ENCODE assay signal across 24 mouse cellular contexts in the genomic region with DNA sequence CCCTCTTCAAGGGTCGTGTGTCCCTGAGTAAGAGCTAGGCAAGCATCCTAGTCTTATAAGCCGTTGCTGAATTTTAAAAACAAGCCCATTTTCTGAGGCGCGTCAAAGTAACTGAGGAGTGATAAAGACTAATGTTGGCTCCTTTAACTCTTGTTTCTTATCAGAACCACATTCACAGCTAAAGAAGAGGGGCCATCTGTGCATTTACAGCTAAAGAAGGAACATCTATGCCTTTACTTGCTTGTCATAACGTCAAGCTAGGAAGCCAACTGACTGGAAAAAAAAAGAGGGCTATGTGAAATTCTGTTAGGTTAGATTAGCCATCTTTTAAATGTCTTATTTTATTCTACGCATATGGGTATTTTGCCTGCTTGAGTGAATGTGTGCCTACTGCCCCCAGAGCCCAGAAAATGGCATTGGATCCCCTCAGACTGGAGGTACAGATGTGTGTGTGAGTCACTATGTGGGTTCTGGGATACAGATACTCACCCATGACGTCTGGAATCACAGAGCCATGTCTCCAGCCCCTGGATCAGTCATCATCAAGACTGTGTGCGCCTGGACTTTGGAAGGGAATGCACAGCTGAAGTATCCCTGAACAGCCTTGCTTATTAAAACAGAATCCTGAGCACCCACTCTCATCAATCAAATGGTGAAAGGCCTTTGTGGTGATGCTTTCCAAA. TPM values are rescaled to one million over a fixed set of nuclear protein-coding genes. Genes with fewer than 3 reads are reported as not detected.
DNase-seq lines count a peak whose midpoint lies in the region; ATAC-seq lines count a peak whose summit lies in the region.
"Had no signal": no experiment of that assay in that cellular context is flagged by ENCODE, and none has a peak within 500 bp of the region (broad histone marks: within the 10 kb centered on the region; RNA-seq: fewer than 3 reads in every experiment).

No protein-coding gene starts in this region.

- DNase-seq in forebrain, embryonic 14.5 days (ENCODE audit: low spot score) = peak; percentile 45
- DNase-seq in forebrain, embryonic 11.5 days (ENCODE audit: low spot score) = no peak
- DNase-seq in lung, adult 18-20 months = no peak
- DNase-seq in hindbrain, embryonic 10.5 days (ENCODE audit: low spot score) = no peak
- DNase-seq in cerebellum, postnatal 14 days = no peak
- DNase-seq: adrenal gland, postnatal 10 days; cerebellum, adult 9-10 months; gastrocnemius, postnatal 10 days; heart, adult 11 months; kidney, postnatal 25 days; liver, embryonic 13.5 days; midbrain, embryonic 14.5 days; retina, postnatal 1 day; right cerebral cortex, postnatal 25 days; spleen, adult 18-20 months; thymus, adult 2 months had no signal

- H3K4me2 ChIP-seq in forebrain, embryonic 14.5 days (ENCODE audit: low read length) = no peak overlapping the region
- no peak overlapping the region for H3K4me2 ChIP-seq in forebrain, embryonic 11.5 days (ENCODE audit: low read depth, low read length, severe bottlenecking)
- H3K4me2 ChIP-seq in lung, embryonic 15.5 days = no peak overlapping the region
- no peak overlapping the region for H3K4me2 ChIP-seq in neural tube, embryonic 15.5 days
- H3K4me2 ChIP-seq: heart, embryonic 11.5 days; liver, embryonic 13.5 days; neural tube, embryonic 12.5 days had no signal

- H3K4me1 ChIP-seq in forebrain, embryonic 14.5 days (ENCODE audit: control insufficient read depth, insufficient read depth, low read length) = no peaks in the 10 kb centered on the region
- no peaks in the 10 kb centered on the region for H3K4me1 ChIP-seq in forebrain, embryonic 11.5 days (replicated peaks; ENCODE audit: control insufficient read depth, insufficient read depth, low read length)
- peaks cover 10% of the 10 kb centered on the region for H3K4me1 ChIP-seq in lung, embryonic 15.5 days
- H3K4me1 ChIP-seq in hindbrain, embryonic 10.5 days (replicated peaks) = peaks cover 7% of the 10 kb centered on the region; the same call in 1 of the 2 replicates
- no peaks in the 10 kb centered on the region for H3K4me1 ChIP-seq in neural tube, embryonic 15.5 days
- H3K4me1 ChIP-seq: liver, embryonic 13.5 days; neural tube, embryonic 12.5 days had no signal

- WGBS in forebrain, embryonic 14.5 days = 87% methylated on average over 8 of the region's 8 CpGs
- 90% methylated on average over 8 of the region's 8 CpGs for WGBS in forebrain, embryonic 11.5 days
- 73% methylated on average over 8 of the region's 8 CpGs for WGBS in lung, embryonic 15.5 days
- 86% methylated on average over 8 of the region's 8 CpGs for WGBS in hindbrain, embryonic 10.5 days
- WGBS in neural tube, embryonic 15.5 days = 86% methylated on average over 8 of the region's 8 CpGs

- no peaks in the 10 kb centered on the region for H3K27me3 ChIP-seq in forebrain, embryonic 14.5 days (replicated peaks; ENCODE audit: control insufficient read depth, insufficient read depth, low read length)
- H3K27me3 ChIP-seq in forebrain, embryonic 11.5 days (ENCODE audit: control insufficient read depth, insufficient read depth, low read length) = no peaks in the 10 kb centered on the region
- H3K27me3 ChIP-seq in lung, embryonic 15.5 days = no peaks in the 10 kb centered on the region
- H3K27me3 ChIP-seq in hindbrain, embryonic 10.5 days (ENCODE audit: insufficient read depth, poor library complexity, severe bottlenecking) = no peaks in the 10 kb centered on the region
- H3K27me3 ChIP-seq in neural tube, embryonic 15.5 days (replicated peaks) = no peaks in the 10 kb centered on the region
- H3K27me3 ChIP-seq: liver, embryonic 13.5 days; neural tube, embryonic 12.5 days had no signal

- H3K27ac ChIP-seq in forebrain, embryonic 14.5 days (ENCODE audit: low read depth, low read length) = 0 out of 2 replicates have a peak overlapping the region, but pooled peaks have one; percentile 4
- H3K27ac ChIP-seq in forebrain, embryonic 11.5 days (ENCODE audit: low read depth, low read length) = no peak overlapping the region
- peak overlapping the region; percentile 64 for H3K27ac ChIP-seq in lung, embryonic 15.5 days
- no peak overlapping the region for H3K27ac ChIP-seq in hindbrain, embryonic 10.5 days
- no peak overlapping the region for H3K27ac ChIP-seq in neural tube, embryonic 15.5 days (replicated peaks)
- H3K27ac ChIP-seq: hindbrain, postnatal 0 days; left cerebral cortex, adult 2 months; liver, embryonic 13.5 days; neural tube, embryonic 12.5 days had no signal

- H3K9me3 ChIP-seq in forebrain, embryonic 14.5 days (replicated peaks; ENCODE audit: control insufficient read depth, low read length) = no peaks in the 10 kb centered on the region
- no peaks in the 10 kb centered on the region for H3K9me3 ChIP-seq in forebrain, embryonic 11.5 days (ENCODE audit: control insufficient read depth, low read length)
- no peaks in the 10 kb centered on the region for H3K9me3 ChIP-seq in lung, embryonic 15.5 days
- no peaks in the 10 kb centered on the region for H3K9me3 ChIP-seq in hindbrain, embryonic 10.5 days
- H3K9me3 ChIP-seq in neural tube, embryonic 15.5 days (replicated peaks) = no peaks in the 10 kb centered on the region
- H3K9me3 ChIP-seq: liver, embryonic 13.5 days; neural tube, embryonic 12.5 days had no signal

- H3K9ac ChIP-seq in forebrain, embryonic 14.5 days (ENCODE audit: low read length) = no peak overlapping the region
- no peak overlapping the region for H3K9ac ChIP-seq in forebrain, embryonic 11.5 days (ENCODE audit: low read length)
- no peak overlapping the region for H3K9ac ChIP-seq in lung, embryonic 15.5 days
- no peak overlapping the region for H3K9ac ChIP-seq in neural tube, embryonic 15.5 days (replicated peaks)
- H3K9ac ChIP-seq: liver, embryonic 13.5 days; neural tube, embryonic 12.5 days had no signal

- H3K4me3 ChIP-seq in forebrain, embryonic 14.5 days (ENCODE audit: low read depth, low read length) = no peak overlapping the region
- H3K4me3 ChIP-seq in forebrain, embryonic 11.5 days (ENCODE audit: low read depth, low read length) = no peak overlapping the region
- no peak overlapping the region for H3K4me3 ChIP-seq in lung, embryonic 15.5 days
- no peak overlapping the region for H3K4me3 ChIP-seq in hindbrain, embryonic 10.5 days
- H3K4me3 ChIP-seq in neural tube, embryonic 15.5 days (replicated peaks) = no peak overlapping the region
- H3K4me3 ChIP-seq: left cerebral cortex, adult 2 months; liver, embryonic 13.5 days; neural tube, embryonic 12.5 days had no signal

- H3K36me3 ChIP-seq in forebrain, embryonic 14.5 days (ENCODE audit: control insufficient read depth, insufficient read depth, low read length) = no peaks in the 10 kb centered on the region
- H3K36me3 ChIP-seq in forebrain, embryonic 11.5 days (ENCODE audit: control insufficient read depth, insufficient read depth, low read length) = no peaks in the 10 kb centered on the region
- H3K36me3 ChIP-seq in lung, embryonic 15.5 days = no peaks in the 10 kb centered on the region
- H3K36me3 ChIP-seq in hindbrain, embryonic 10.5 days = no peaks in the 10 kb centered on the region
- H3K36me3 ChIP-seq in neural tube, embryonic 15.5 days = no peaks in the 10 kb centered on the region
- H3K36me3 ChIP-seq: liver, embryonic 13.5 days; neural tube, embryonic 12.5 days had no signal

- no peak for ATAC-seq in forebrain, embryonic 14.5 days
- ATAC-seq in forebrain, embryonic 11.5 days (replicated peaks; ENCODE audit: low FRiP score) = no peak
- no peak for ATAC-seq in lung, embryonic 15.5 days (ENCODE audit: borderline replicate concordance, extremely low read depth, low FRiP score, low TSS enrichment)
- 0 out of 2 replicates have a peak, but pooled peaks have one; percentile 30 for ATAC-seq in megakaryocyte-erythroid progenitor cell, adult 5-6 weeks (replicated peaks; ENCODE audit: low FRiP score, low TSS enrichment, poor library complexity, severe bottlenecking)
- ATAC-seq in neural tube, embryonic 15.5 days (ENCODE audit: low FRiP score) = no peak
- ATAC-seq: hindbrain, postnatal 0 days had no signal

RNA-seq across cellular contexts. Expression of gene Socs2, which starts 40.5 kb away (rescaled TPM):
- 145 and 148 TPM in 2 replicates for polyA plus RNA-seq in forebrain, embryonic 14.5 days (2014; fragmentation: Nextera tagmentation; extraction: Ambion mirVana)
- polyA plus RNA-seq in forebrain, embryonic 11.5 days (2014; fragmentation: Nextera tagmentation; extraction: Ambion mirVana) = 52.5 and 57.2 TPM in 2 replicates
- 121 and 124 TPM in 2 replicates for polyA plus RNA-seq in lung, embryonic 15.5 days (2015; fragmentation: Nextera tagmentation; extraction: Ambion mirVana)
- 0.59 and 2.4 TPM in 2 replicates for total RNA-seq in megakaryocyte-erythroid progenitor cell, adult 5-6 weeks (2014; fragmentation: Nextera tagmentation)
- 0.61 TPM in 1 of 2 replicates, not detected in the other for total RNA-seq in megakaryocyte-erythroid progenitor cell, adult 5-6 weeks (2017)
- polyA plus RNA-seq in hindbrain, embryonic 10.5 days (2016; fragmentation: Nextera tagmentation; extraction: Ambion mirVana) = 32.5 and 40.4 TPM in 2 replicates
- 106 and 126 TPM in 2 replicates for polyA plus RNA-seq in neural tube, embryonic 15.5 days (2015; fragmentation: Nextera tagmentation; extraction: Ambion mirVana)
- total RNA-seq: common myeloid progenitor, adult 5-6 weeks had no signal

RNA-seq across cellular contexts. Expression of gene Mrpl42, which starts 44.2 kb away (rescaled TPM):
- polyA plus RNA-seq in forebrain, embryonic 14.5 days (2014; fragmentation: Nextera tagmentation; extraction: Ambion mirVana) = 284 and 324 TPM in 2 replicates
- polyA plus RNA-seq in forebrain, embryonic 11.5 days (2014; fragmentation: Nextera tagmentation; extraction: Ambion mirVana) = 330 and 345 TPM in 2 replicates
- 304 and 322 TPM in 2 replicates for polyA plus RNA-seq in lung, embryonic 15.5 days (2015; fragmentation: Nextera tagmentation; extraction: Ambion mirVana)
- 244 and 249 TPM in 2 replicates for total RNA-seq in megakaryocyte-erythroid progenitor cell, adult 5-6 weeks (2014; fragmentation: Nextera tagmentation)
- 235 and 255 TPM in 2 replicates for total RNA-seq in megakaryocyte-erythroid progenitor cell, adult 5-6 weeks (2017)
- 360 and 381 TPM in 2 replicates for polyA plus RNA-seq in hindbrain, embryonic 10.5 days (2016; fragmentation: Nextera tagmentation; extraction: Ambion mirVana)
- 286 and 296 TPM in 2 replicates for polyA plus RNA-seq in neural tube, embryonic 15.5 days (2015; fragmentation: Nextera tagmentation; extraction: Ambion mirVana)

RNA-seq across cellular contexts. Expression of gene Ube2n, which starts 57.4 kb away (rescaled TPM):
- 423 and 444 TPM in 2 replicates for polyA plus RNA-seq in forebrain, embryonic 14.5 days (2014; fragmentation: Nextera tagmentation; extraction: Ambion mirVana)
- 499 and 501 TPM in 2 replicates for polyA plus RNA-seq in forebrain, embryonic 11.5 days (2014; fragmentation: Nextera tagmentation; extraction: Ambion mirVana)
- polyA plus RNA-seq in lung, embryonic 15.5 days (2015; fragmentation: Nextera tagmentation; extraction: Ambion mirVana) = 390 and 414 TPM in 2 replicates
- total RNA-seq in megakaryocyte-erythroid progenitor cell, adult 5-6 weeks (2014; fragmentation: Nextera tagmentation) = 238 and 277 TPM in 2 replicates
- total RNA-seq in megakaryocyte-erythroid progenitor cell, adult 5-6 weeks (2017) = 172 and 198 TPM in 2 replicates
- 422 and 455 TPM in 2 replicates for polyA plus RNA-seq in hindbrain, embryonic 10.5 days (2016; fragmentation: Nextera tagmentation; extraction: Ambion mirVana)
- 358 and 359 TPM in 2 replicates for polyA plus RNA-seq in neural tube, embryonic 15.5 days (2015; fragmentation: Nextera tagmentation; extraction: Ambion mirVana)

Comparison
In these comparisons a context has a peak if more than half of its experiments do, and no peak if none do; other contexts are left out.
1. H3K27ac ChIP-seq: peak in forebrain, embryonic 14.5 days (single experiment) and lung, embryonic 15.5 days (single experiment); none in forebrain, embryonic 11.5 days (single experiment), hindbrain, embryonic 10.5 days (single experiment) and neural tube, embryonic 15.5 days (single experiment).